Comparison of ENCODE assay signal across 18 mouse cellular contexts in the genomic region with DNA sequence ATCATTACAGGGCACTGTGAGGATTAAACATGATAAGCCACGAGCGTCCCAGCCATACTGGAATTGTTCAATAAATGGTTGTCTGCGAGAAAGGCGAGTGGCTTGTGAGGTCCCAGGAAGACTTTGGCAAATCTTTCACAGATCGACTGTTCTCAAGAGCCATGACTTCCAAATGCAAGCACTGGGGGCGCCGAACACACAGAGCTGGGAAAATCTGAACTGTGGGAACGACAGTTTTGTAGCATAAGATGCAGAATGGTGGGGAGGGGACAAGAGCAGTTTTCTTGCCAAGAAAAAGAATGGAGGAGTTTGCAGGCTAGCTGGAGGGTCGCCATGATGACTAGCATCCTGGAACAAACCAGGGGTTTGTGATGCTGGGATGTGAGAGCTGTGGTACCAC.
DNase-seq lines count a peak whose midpoint lies in the region; ATAC-seq and TF ChIP-seq lines count a peak whose summit lies in the region.
"Had no signal": no experiment of that assay in that cellular context is flagged by ENCODE, and none has a peak within 500 bp of the region (broad histone marks: within the 10 kb centered on the region; RNA-seq: fewer than 3 reads in every experiment).

No protein-coding gene starts in this region.

- H3K9me3 ChIP-seq in heart, postnatal 0 days (replicated peaks; ENCODE audit: control insufficient read depth, low read length) = no peaks in the 10 kb centered on the region
- H3K9me3 ChIP-seq in lung, embryonic 14.5 days (ENCODE audit: low read depth, low read length) = no peaks in the 10 kb centered on the region
- H3K9me3 ChIP-seq: embryonic facial prominence, embryonic 13.5 days; heart, embryonic 13.5 days; hindbrain, embryonic 10.5 days; neural tube, embryonic 13.5 days had no signal

- H3K4me2 ChIP-seq in heart, postnatal 0 days (ENCODE audit: low read depth, low read length) = no peak overlapping the region
- no peak overlapping the region for H3K4me2 ChIP-seq in lung, embryonic 14.5 days
- H3K4me2 ChIP-seq: embryonic facial prominence, embryonic 13.5 days; heart, embryonic 13.5 days; liver, embryonic 11.5 days; neural tube, embryonic 13.5 days had no signal

- no peak for ATAC-seq in heart, postnatal 0 days (ENCODE audit: insufficient read depth, low read depth)
- ATAC-seq in lung, embryonic 14.5 days (ENCODE audit: insufficient read depth) = no peak
- ATAC-seq: intestine, embryonic 16.5 days; midbrain, embryonic 16.5 days; Patski had no signal

- no peak for TF ChIP-seq EP300 in heart, postnatal 0 days (IDR thresholded peaks at IDR 0.05; ENCODE audit: low read depth)

- H3K4me1 ChIP-seq in heart, postnatal 0 days (ENCODE audit: control insufficient read depth, insufficient read depth) = no peaks in the 10 kb centered on the region
- H3K4me1 ChIP-seq in lung, embryonic 14.5 days (ENCODE audit: insufficient read depth) = 0 out of 2 replicates have a peak, but pooled peaks cover 6% of the 10 kb centered on the region

- H3K27me3 ChIP-seq in heart, postnatal 0 days (ENCODE audit: control insufficient read depth, insufficient read depth, low read length) = no peaks in the 10 kb centered on the region; the same call in 1 of the 2 replicates
- no peaks in the 10 kb centered on the region for H3K27me3 ChIP-seq in lung, embryonic 14.5 days (ENCODE audit: insufficient read depth, low read length)

- H3K4me3 ChIP-seq in heart, postnatal 0 days (ENCODE audit: low read depth, low read length) = no peak overlapping the region
- H3K4me3 ChIP-seq in lung, embryonic 14.5 days (ENCODE audit: low read depth, low read length) = no peak overlapping the region
- H3K4me3 ChIP-seq: embryonic facial prominence, embryonic 13.5 days; heart, embryonic 13.5 days; hindbrain, embryonic 10.5 days; neural tube, embryonic 13.5 days had no signal

- no peaks in the 10 kb centered on the region for H3K36me3 ChIP-seq in heart, postnatal 0 days (replicated peaks; ENCODE audit: control insufficient read depth, insufficient read depth, low read length)
- no peaks in the 10 kb centered on the region for H3K36me3 ChIP-seq in lung, embryonic 14.5 days (ENCODE audit: insufficient read depth)
- H3K36me3 ChIP-seq: embryonic facial prominence, embryonic 13.5 days; heart, embryonic 13.5 days; hindbrain, embryonic 10.5 days; neural tube, embryonic 13.5 days had no signal

- no peak overlapping the region for H3K9ac ChIP-seq in heart, postnatal 0 days (replicated peaks; ENCODE audit: low read depth, low read length)
- no peak overlapping the region for H3K9ac ChIP-seq in lung, embryonic 14.5 days
- H3K9ac ChIP-seq: embryonic facial prominence, embryonic 13.5 days; heart, embryonic 13.5 days; neural tube, embryonic 13.5 days had no signal

- DNase-seq in heart, postnatal 0 days (ENCODE audit: low spot score) = no peak
- DNase-seq in heart, adult 8-10 months (ENCODE audit: low spot score) = no peak
- peak; percentile 59 for DNase-seq in lung, embryonic 14.5 days
- no peak for DNase-seq in lung, adult 18-20 months
- DNase-seq in thymus, postnatal 4 days = peak; percentile 17
- no peak for DNase-seq in thymus, postnatal 36 days
- DNase-seq in spleen, postnatal 4 days (ENCODE audit: low spot score in 2 of 2) = no peak
- DNase-seq: adrenal gland, adult 2 months; gastrocnemius, postnatal 25 days; thymus, adult 18-20 months had no signal

- TF ChIP-seq CTCF in heart, postnatal 0 days (IDR thresholded peaks at IDR 0.05; ENCODE audit: low read depth) = peak; percentile 27; the same call in 1 of the 2 replicates
- peak; percentile 43 for TF ChIP-seq CTCF in lung, embryonic 14.5 days (IDR thresholded peaks at IDR 0.05; ENCODE audit: low read depth)

- no peak overlapping the region for H3K27ac ChIP-seq in heart, postnatal 0 days (ENCODE audit: low read depth)
- H3K27ac ChIP-seq in lung, embryonic 14.5 days (ENCODE audit: low read depth) = no peak overlapping the region
- H3K27ac ChIP-seq: embryonic facial prominence, embryonic 13.5 days; heart, embryonic 13.5 days; hindbrain, embryonic 10.5 days; neural tube, embryonic 13.5 days had no signal

- 56% methylated on average over 9 of the region's 9 CpGs for WGBS in heart, postnatal 0 days
- 44% methylated on average over 9 of the region's 9 CpGs for WGBS in lung, embryonic 14.5 days

Comparison
In these comparisons a context has a peak if more than half of its experiments do, and no peak if none do; other contexts are left out.
1. DNase-seq: peak in lung, embryonic 14.5 days (single experiment) and thymus, postnatal 4 days (single experiment); none in heart, postnatal 0 days (single experiment), heart, adult 8-10 months (single experiment), lung, adult 18-20 months (0 of 2), thymus, postnatal 36 days (0 of 2) and spleen, postnatal 4 days (0 of 2).